Mouse (Mus musculus) hindbrain, embryonic 15.5 days (tissue): Measurements from ENCODE around the gene Lats2. TPM values are rescaled to one million over a fixed set of nuclear protein-coding genes. Genes with fewer than 3 reads are reported as not detected.

Experiments used
- ATAC-seq: fragments of 200-750 bp; cut with Nextera tagmentation; 2 replicates; pipeline ENCODE4 v1.8.0; 2017; ENCODE audit warnings: low read depth, moderate number of reproducible peaks, moderate TSS enrichment; ENCODE audit not compliant: low FRiP score
- H3K27ac ChIP-seq: fragments of 300-500 bp; sonication (generic); replicated peaks from 2 replicates; pipeline ENCODE4 v1.5.1; 2015; ENCODE audit warnings: mild to moderate bottlenecking, inconsistent platforms
- H3K27me3 ChIP-seq: fragments of 300-500 bp; sonication (generic); 2 replicates; pipeline ENCODE4 v1.6.1; 2015; ENCODE audit warnings: control low read depth, inconsistent platforms
- H3K36me3 ChIP-seq: fragments of 300-500 bp; sonication (generic); 2 replicates; pipeline ENCODE4 v1.6.1; 2015; ENCODE audit warnings: control low read depth, inconsistent platforms
- H3K4me1 ChIP-seq: fragments of 300-500 bp; sonication (generic); replicated peaks from 2 replicates; pipeline ENCODE4 v1.6.1; 2015; ENCODE audit warnings: control low read depth, inconsistent platforms
- H3K4me2 ChIP-seq: fragments of 300-500 bp; sonication (generic); 2 replicates; pipeline ENCODE4 v1.6.1; 2015; ENCODE audit warnings: moderate library complexity, mild to moderate bottlenecking, inconsistent platforms
- H3K4me3 ChIP-seq: fragments of 300-500 bp; sonication (generic); 2 replicates; pipeline ENCODE4 v1.5.1; 2015; ENCODE audit warnings: mild to moderate bottlenecking, inconsistent platforms
- H3K9ac ChIP-seq: fragments of 300-500 bp; sonication (generic); 2 replicates; pipeline ENCODE4 v1.6.1; 2015; ENCODE audit warnings: inconsistent platforms
- H3K9me3 ChIP-seq: fragments of 300-500 bp; sonication (generic); 2 replicates; pipeline ENCODE4 v1.6.1; 2016; ENCODE audit warnings: control low read depth, inconsistent platforms
- WGBS: fragments of 180-500 bp; shearing (Covaris S2); methylation state at CpG from one replicate; pipeline ENCODE4 v1.1.7; 2015; 5-methylcytosine and 5-hydroxymethylcytosine counted together
- polyA plus RNA-seq: library from polyadenylated mRNA; unstranded; fragments of >200 nt; fragmentation: Nextera tagmentation; extraction: Ambion mirVana; gene quantifications from 2 replicates; pipeline ENCODE4 v1.2.1, GENCODE M21; 2015

Lats2 gene
- 8.1 and 8.2 TPM in 2 replicates for polyA plus RNA-seq

- no peak within 1 kb of the TSS for H3K27ac ChIP-seq
- no peak within 1 kb of the TSS for H3K9ac ChIP-seq
- 81% methylated on average over 4 of the region's 4 CpGs for WGBS
- ATAC-seq = no peak
- no peaks in the 10 kb centered on the region for H3K27me3 ChIP-seq
- no peak within 1 kb of the TSS for H3K4me2 ChIP-seq
- no peaks in the 10 kb centered on the region for H3K36me3 ChIP-seq
- no peaks in the 10 kb centered on the region for H3K4me1 ChIP-seq
- H3K9me3 ChIP-seq = no peaks in the 10 kb centered on the region
- H3K4me3 ChIP-seq = no peak within 1 kb of the TSS
Observed at GRCm38 (mm10) chr14:57758237-57758636, at the start of gene Lats2. Gene Lats2, minus strand, starts transcription at chr14:57758388.

- H3K36me3 ChIP-seq = peaks cover 52% of the 10 kb centered on the region
- no peak overlapping the region for H3K4me3 ChIP-seq
- 81% methylated on average over 4 of the region's 4 CpGs for WGBS
- H3K9me3 ChIP-seq = no peaks in the 10 kb centered on the region
- ATAC-seq = no peak
- no peak overlapping the region for H3K4me2 ChIP-seq
- no peak overlapping the region for H3K9ac ChIP-seq
- peaks cover 23% of the 10 kb centered on the region for H3K4me1 ChIP-seq
- H3K27me3 ChIP-seq = no peaks in the 10 kb centered on the region
- no peak overlapping the region for H3K27ac ChIP-seq
Observed at GRCm38 (mm10) chr14:57803731-57804130, 45.5 kb upstream of the Lats2 start.

- H3K4me3 ChIP-seq = peak within 1 kb of the TSS; percentile 91
- ATAC-seq = peak; percentile 98
- peaks cover 23% of the 10 kb centered on the region for H3K4me1 ChIP-seq
- H3K9me3 ChIP-seq = no peaks in the 10 kb centered on the region
- H3K36me3 ChIP-seq = peaks cover 12% of the 10 kb centered on the region
- H3K9ac ChIP-seq = peak within 1 kb of the TSS; percentile 97
- WGBS = under 1% methylated on average over 94 of the region's 99 CpGs
- H3K4me2 ChIP-seq = peak within 1 kb of the TSS; percentile 66
- H3K27me3 ChIP-seq = no peaks in the 10 kb centered on the region
- peak within 1 kb of the TSS; percentile 88 for H3K27ac ChIP-seq
Observed at GRCm38 (mm10) chr14:57797991-57798931, 40.1 kb upstream of the Lats2 start, which contains the start of gene Sap18. Gene Sap18, plus strand, starts transcription at chr14:57798180.

- peak; percentile 80 for ATAC-seq
- 12% methylated on average over 7 of the region's 7 CpGs for WGBS
- peaks cover 5% of the 10 kb centered on the region for H3K36me3 ChIP-seq
Observed at GRCm38 (mm10) chr14:57797551-57797950, 39.4 kb upstream of the Lats2 start.

GRCm38 (mm10) chr14:57791171-57791570 is 33.0 kb upstream of the Lats2 start:
- WGBS = 87% methylated on average over 4 of the region's 4 CpGs
- Histone ChIP-seq H3K36me3 (no peaks in the 10 kb centered on the region), H3K4me2 (no peak overlapping the region)

More at GRCm38 (mm10) chr14:57797551-57797950, 39.4 kb upstream of the Lats2 start:
- peak overlapping the region; percentile 97 for H3K9ac ChIP-seq
- peak overlapping the region; percentile 88 for H3K27ac ChIP-seq
- H3K27me3 ChIP-seq = no peaks in the 10 kb centered on the region
- peaks cover 23% of the 10 kb centered on the region for H3K4me1 ChIP-seq
- H3K9me3 ChIP-seq = no peaks in the 10 kb centered on the region
- peak overlapping the region; percentile 91 for H3K4me3 ChIP-seq
- H3K4me2 ChIP-seq = peak overlapping the region; percentile 66

GRCm38 (mm10) chr14:57789759-57790158 is 31.6 kb upstream of the Lats2 start:
- Histone ChIP-seq H3K36me3 (no peaks in the 10 kb centered on the region), H3K9ac (no peak overlapping the region), H3K4me2 (no peak overlapping the region), H3K9me3 (no peaks in the 10 kb centered on the region), H3K4me1 (no peaks in the 10 kb centered on the region), H3K4me3 (no peak overlapping the region), H3K27ac (no peak overlapping the region), H3K27me3 (no peaks in the 10 kb centered on the region)
- ATAC-seq = no peak
- WGBS = 93% methylated on average over 9 of the region's 9 CpGs

More at GRCm38 (mm10) chr14:57791171-57791570, 33.0 kb upstream of the Lats2 start:
- no peaks in the 10 kb centered on the region for H3K9me3 ChIP-seq
- H3K9ac ChIP-seq = no peak overlapping the region
- no peak for ATAC-seq
- H3K4me1 ChIP-seq = no peaks in the 10 kb centered on the region
- no peak overlapping the region for H3K4me3 ChIP-seq
- no peak overlapping the region for H3K27ac ChIP-seq
- no peaks in the 10 kb centered on the region for H3K27me3 ChIP-seq

- ATAC-seq = no peak
- Histone ChIP-seq H3K9me3 (no peaks in the 10 kb centered on the region), H3K36me3 (no peaks in the 10 kb centered on the region), H3K27ac (no peak overlapping the region), H3K4me2 (no peak overlapping the region), H3K4me3 (no peak overlapping the region), H3K4me1 (no peaks in the 10 kb centered on the region), H3K27me3 (no peaks in the 10 kb centered on the region), H3K9ac (no peak overlapping the region)
- WGBS = 81% methylated on average over 2 of the region's 2 CpGs
Observed at GRCm38 (mm10) chr14:57789311-57789710, 31.1 kb upstream of the Lats2 start.

- no peak for ATAC-seq
- no peak overlapping the region for H3K4me3 ChIP-seq
- WGBS = 62% methylated on average over 4 of the region's 4 CpGs
- H3K9ac ChIP-seq = no peak overlapping the region
- no peaks in the 10 kb centered on the region for H3K36me3 ChIP-seq
- no peaks in the 10 kb centered on the region for H3K9me3 ChIP-seq
- no peak overlapping the region for H3K4me2 ChIP-seq
- H3K27ac ChIP-seq = no peak overlapping the region
- H3K27me3 ChIP-seq = no peaks in the 10 kb centered on the region
- H3K4me1 ChIP-seq = no peaks in the 10 kb centered on the region
Observed at GRCm38 (mm10) chr14:57787406-57787805, 29.2 kb upstream of the Lats2 start.

- H3K4me3 ChIP-seq = no peak overlapping the region
- no peaks in the 10 kb centered on the region for H3K4me1 ChIP-seq
- H3K27ac ChIP-seq = no peak overlapping the region
- WGBS = 84% methylated on average over 6 of the region's 6 CpGs
- H3K4me2 ChIP-seq = no peak overlapping the region
- H3K9me3 ChIP-seq = no peaks in the 10 kb centered on the region
- H3K27me3 ChIP-seq = no peaks in the 10 kb centered on the region
- no peak for ATAC-seq
- H3K9ac ChIP-seq = no peak overlapping the region
- no peaks in the 10 kb centered on the region for H3K36me3 ChIP-seq
Observed at GRCm38 (mm10) chr14:57772157-57772815, 14.1 kb upstream of the Lats2 start.

GRCm38 (mm10) chr14:57769102-57769501 is 10.9 kb upstream of the Lats2 start:
- Histone ChIP-seq H3K27me3 (no peaks in the 10 kb centered on the region), H3K4me2 (no peak overlapping the region), H3K4me1 (no peaks in the 10 kb centered on the region), H3K9me3 (no peaks in the 10 kb centered on the region), H3K36me3 (no peaks in the 10 kb centered on the region), H3K4me3 (no peak overlapping the region), H3K9ac (no peak overlapping the region), H3K27ac (no peak overlapping the region)
- WGBS = 97% methylated on average over 5 of the region's 5 CpGs
- ATAC-seq = no peak

GRCm38 (mm10) chr14:57760447-57761412 is 2.5 kb upstream of the Lats2 start:
- Histone ChIP-seq H3K27ac (no peak overlapping the region), H3K9ac (no peak overlapping the region), H3K36me3 (no peaks in the 10 kb centered on the region), H3K27me3 (no peaks in the 10 kb centered on the region), H3K9me3 (no peaks in the 10 kb centered on the region), H3K4me2 (no peak overlapping the region), H3K4me3 (no peak overlapping the region), H3K4me1 (no peaks in the 10 kb centered on the region)
- 40% methylated on average over 10 of the region's 10 CpGs for WGBS
- no peak for ATAC-seq
